Mouse (Mus musculus) erythroblast, embryonic 14.5 days (primary cell): ENCODE measurements around the gene Mad2l2. TPM values are rescaled to one million over a fixed set of nuclear protein-coding genes. Genes with fewer than 3 reads are reported as not detected.

Source experiments
- H3K27me3 ChIP-seq: 2 replicates; pipeline ENCODE4 v1.6.1; 2012; ENCODE audit warnings: inconsistent platforms; ENCODE audit not compliant: control insufficient read depth
- H3K36me3 ChIP-seq: 2 replicates; pipeline ENCODE4 v1.6.1; 2012; ENCODE audit warnings: mild to moderate bottlenecking, inconsistent platforms; ENCODE audit not compliant: control insufficient read depth
- H3K4me1 ChIP-seq: 2 replicates; pipeline ENCODE4 v1.6.1; 2012; ENCODE audit warnings: inconsistent platforms; ENCODE audit not compliant: control insufficient read depth
- H3K4me3 ChIP-seq: replicated peaks from 2 replicates; pipeline ENCODE3; 2012; ENCODE audit warnings: moderate library complexity, mild to moderate bottlenecking, inconsistent platforms
- H3K9me3 ChIP-seq: 2 replicates; pipeline ENCODE4 v1.6.1; 2012; ENCODE audit warnings: low read length, inconsistent platforms, mixed read lengths; ENCODE audit not compliant: control insufficient read depth
- GATA1 ChIP-seq: IDR thresholded peaks from 2 replicates; pipeline ENCODE4 v1.6.1; 2012; ENCODE audit warnings: low read length, inconsistent platforms, mixed read lengths
- TAL1 ChIP-seq: IDR thresholded peaks from 3 replicates; pipeline ENCODE4 v1.6.1; 2012; ENCODE audit warnings: low read length, inconsistent platforms, mixed read lengths
- polyA plus RNA-seq: library from polyadenylated mRNA; stranded (reverse); fragments of >175 nt; gene quantifications from 2 replicates; pipeline ENCODE4 v1.2.3, GENCODE M21; 2012

Mad2l2 gene
- polyA plus RNA-seq, 1 experiment: 3.8 TPM

GRCm38 (mm10) chr4:148164002-148164439 is 33.8 kb downstream of the Mad2l2 start:
- H3K4me3 ChIP-seq: no peak overlapping the region
- TF ChIP-seq GATA1 (no peak), TAL1 (no peak)
- peaks cover 17% of the 10 kb centered on the region for H3K4me1 ChIP-seq
- H3K27me3 ChIP-seq: peaks cover 82% of the 10 kb centered on the region
- peaks cover 6% of the 10 kb centered on the region; the same call in 1 of the 2 replicates for H3K9me3 ChIP-seq
- no peaks in the 10 kb centered on the region for H3K36me3 ChIP-seq

- Histone ChIP-seq H3K4me3 (no peak overlapping the region), H3K27me3 (peaks cover 81% of the 10 kb centered on the region), H3K9me3 (peaks cover 6% of the 10 kb centered on the region; the same call in 1 of the 2 replicates), H3K4me1 (peaks cover 14% of the 10 kb centered on the region), H3K36me3 (no peaks in the 10 kb centered on the region)
- no peak for TF ChIP-seq TAL1
Observed at GRCm38 (mm10) chr4:148164461-148164860, 34.3 kb downstream of the Mad2l2 start.

GRCm38 (mm10) chr4:148165551-148165950 is 35.4 kb downstream of the Mad2l2 start:
- H3K27me3 ChIP-seq: peaks cover 80% of the 10 kb centered on the region

GRCm38 (mm10) chr4:148166431-148166830 is 36.2 kb downstream of the Mad2l2 start:
- H3K4me1 ChIP-seq: peaks cover 2% of the 10 kb centered on the region; the same call in 1 of the 2 replicates
- no peak for TF ChIP-seq TAL1
- no peak for TF ChIP-seq GATA1
- peaks cover 76% of the 10 kb centered on the region for H3K27me3 ChIP-seq
- no peaks in the 10 kb centered on the region for H3K36me3 ChIP-seq
- peaks cover 4% of the 10 kb centered on the region; the same call in 1 of the 2 replicates for H3K9me3 ChIP-seq
- H3K4me3 ChIP-seq: no peak overlapping the region

More at GRCm38 (mm10) chr4:148165551-148165950, 35.4 kb downstream of the Mad2l2 start:
- Histone ChIP-seq H3K9me3 (peaks cover 4% of the 10 kb centered on the region; the same call in 1 of the 2 replicates), H3K4me1 (peaks cover 4% of the 10 kb centered on the region; the same call in 1 of the 2 replicates), H3K4me3 (no peak overlapping the region), H3K36me3 (no peaks in the 10 kb centered on the region)
- no peak for TF ChIP-seq GATA1
- TF ChIP-seq TAL1: no peak

DNA sequence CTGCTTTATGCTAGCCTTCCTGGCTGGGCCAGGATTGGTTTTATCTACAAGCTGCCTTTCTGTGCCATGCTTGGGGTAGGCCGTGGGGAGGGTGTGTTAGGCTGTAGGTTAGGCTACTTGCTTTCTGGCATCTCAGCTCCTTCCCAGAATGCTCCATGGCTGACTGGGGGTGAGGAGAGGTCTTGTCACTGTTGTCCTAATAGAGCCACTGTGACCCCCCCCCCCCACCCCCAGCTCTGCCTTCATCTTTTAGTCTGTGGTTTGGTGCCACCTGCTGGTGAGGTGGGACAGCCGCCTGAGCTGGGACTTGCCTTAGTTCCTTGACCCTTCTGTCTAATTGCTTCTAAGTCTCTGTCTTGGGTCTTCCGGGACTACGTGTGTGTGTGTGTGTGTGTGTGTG is 36.8 kb downstream of the Mad2l2 start:
- no peak for TF ChIP-seq GATA1
- no peak overlapping the region for H3K4me3 ChIP-seq
- peaks cover 2% of the 10 kb centered on the region; the same call in 1 of the 2 replicates for H3K4me1 ChIP-seq
- peaks cover 76% of the 10 kb centered on the region for H3K27me3 ChIP-seq
- no peaks in the 10 kb centered on the region for H3K36me3 ChIP-seq
- peaks cover 4% of the 10 kb centered on the region; the same call in 1 of the 2 replicates for H3K9me3 ChIP-seq

GRCm38 (mm10) chr4:148168287-148168686 is 38.1 kb downstream of the Mad2l2 start:
- H3K4me1 ChIP-seq: peaks cover 2% of the 10 kb centered on the region; the same call in 1 of the 2 replicates
- TF ChIP-seq TAL1: no peak
- no peak for TF ChIP-seq GATA1

GRCm38 (mm10) chr4:148169586-148169985 is 39.4 kb downstream of the Mad2l2 start:
- Histone ChIP-seq H3K4me3 (no peak overlapping the region), H3K4me1 (no peaks in the 10 kb centered on the region), H3K36me3 (no peaks in the 10 kb centered on the region), H3K27me3 (peaks cover 77% of the 10 kb centered on the region), H3K9me3 (peaks cover under 1% of the 10 kb centered on the region; the same call in 1 of the 2 replicates)
- TF ChIP-seq GATA1 (no peak), TAL1 (no peak)

More at GRCm38 (mm10) chr4:148168287-148168686, 38.1 kb downstream of the Mad2l2 start:
- Histone ChIP-seq H3K27me3 (peaks cover 77% of the 10 kb centered on the region), H3K36me3 (no peaks in the 10 kb centered on the region), H3K9me3 (peaks cover 4% of the 10 kb centered on the region; the same call in 1 of the 2 replicates), H3K4me3 (no peak overlapping the region)

DNA sequence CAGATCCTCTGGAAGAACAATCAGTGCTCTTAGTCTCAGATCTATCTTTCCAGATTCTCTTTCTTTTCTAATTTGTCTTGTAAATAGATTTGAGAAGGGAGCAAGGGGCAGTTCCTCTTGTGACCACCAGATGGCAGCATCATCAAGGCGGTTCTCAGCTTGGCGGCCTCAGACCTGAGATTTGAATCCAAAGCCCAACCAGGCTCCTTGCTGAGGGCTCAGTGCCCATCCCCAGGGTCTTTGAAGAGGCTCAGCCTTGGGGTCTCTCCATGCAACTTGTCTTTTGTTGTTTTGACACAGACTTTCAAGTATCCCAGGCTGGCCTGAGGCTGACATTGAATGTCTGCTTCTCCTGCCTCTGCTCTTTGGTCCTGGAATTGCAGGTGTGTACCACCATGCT is 40.7 kb downstream of the Mad2l2 start:
- H3K36me3 ChIP-seq: no peaks in the 10 kb centered on the region
- no peaks in the 10 kb centered on the region for H3K9me3 ChIP-seq
- H3K4me1 ChIP-seq: no peaks in the 10 kb centered on the region
- H3K27me3 ChIP-seq: peaks cover 77% of the 10 kb centered on the region
- no peak overlapping the region for H3K4me3 ChIP-seq
- TF ChIP-seq GATA1: no peak
- no peak for TF ChIP-seq TAL1

DNA sequence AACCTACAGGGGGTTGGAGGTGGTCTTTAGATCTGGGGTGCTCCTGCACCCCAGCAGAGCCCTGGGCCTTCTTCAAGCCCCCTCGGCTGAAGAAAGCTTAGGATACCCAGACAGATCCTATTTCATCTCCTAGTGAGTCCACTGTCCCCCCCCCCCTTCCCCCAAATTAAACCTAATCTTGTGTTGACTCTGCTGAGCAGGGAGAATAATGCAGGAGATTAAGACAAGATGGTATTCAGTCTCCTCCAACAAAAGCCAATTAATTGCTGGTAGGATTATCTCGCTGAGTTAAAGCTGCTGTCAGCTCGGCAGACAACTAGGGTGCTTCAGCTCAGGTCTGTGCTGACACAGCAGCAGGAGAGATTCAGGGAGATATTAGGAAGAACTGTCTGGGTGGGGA is 41.1 kb downstream of the Mad2l2 start:
- no peak for TF ChIP-seq TAL1
- no peak for TF ChIP-seq GATA1
- Histone ChIP-seq H3K4me3 (no peak overlapping the region), H3K36me3 (no peaks in the 10 kb centered on the region), H3K4me1 (no peaks in the 10 kb centered on the region), H3K9me3 (no peaks in the 10 kb centered on the region), H3K27me3 (peaks cover 77% of the 10 kb centered on the region)

DNA sequence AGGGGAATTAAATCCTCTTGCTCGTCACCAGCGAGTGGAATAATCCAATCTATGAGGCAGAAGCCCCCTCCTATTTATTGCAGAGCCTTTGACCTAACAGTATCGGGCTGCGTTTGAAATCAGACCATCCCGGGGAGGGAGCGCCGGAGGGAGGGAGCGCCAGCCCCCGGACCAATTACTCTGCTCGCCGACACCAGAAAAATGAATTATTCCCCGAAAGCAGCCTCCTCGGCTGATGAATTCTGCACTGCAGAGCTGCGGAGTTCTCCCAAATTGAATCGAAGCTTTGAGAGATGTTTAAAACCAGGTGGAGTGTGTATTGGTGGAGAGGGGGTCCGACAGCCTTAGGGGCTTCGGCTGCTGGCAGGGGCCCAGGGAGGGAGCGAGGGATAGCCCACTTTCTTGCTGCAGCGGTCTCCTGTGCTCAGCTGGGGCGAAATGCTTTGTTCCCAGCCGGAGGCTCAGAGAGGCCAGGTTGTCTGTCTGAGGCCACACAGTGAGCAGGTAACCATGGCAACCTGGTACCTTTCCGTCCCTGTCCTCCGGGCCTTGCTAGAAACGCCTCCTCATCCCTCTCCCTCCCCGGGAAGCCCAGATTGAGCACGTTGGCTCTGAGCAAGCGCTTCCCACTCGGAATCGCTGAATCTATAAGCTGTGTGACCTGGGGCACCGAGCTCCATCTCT is 43.8 kb downstream of the Mad2l2 start:
- peaks cover 81% of the 10 kb centered on the region for H3K27me3 ChIP-seq
- H3K9me3 ChIP-seq: no peaks in the 10 kb centered on the region
- no peaks in the 10 kb centered on the region for H3K36me3 ChIP-seq
- H3K4me3 ChIP-seq: no peak overlapping the region
- H3K4me1 ChIP-seq: no peaks in the 10 kb centered on the region
- TF ChIP-seq TAL1: no peak
- TF ChIP-seq GATA1: no peak
